Mouse (Mus musculus) kidney, adult 8-10 months (tissue): ENCODE data around the gene Ubc.
"Not testable (repeated sequence)": the region's sequence is repeated elsewhere in the genome, so short reads cannot be mapped to it uniquely, and the experiment has no call there.

Experiments used
- DNase-seq, 2 experiments: peaks; one replicate each; pipeline ENCODE4 v3.0.0; 2022

Ubc gene

DNA sequence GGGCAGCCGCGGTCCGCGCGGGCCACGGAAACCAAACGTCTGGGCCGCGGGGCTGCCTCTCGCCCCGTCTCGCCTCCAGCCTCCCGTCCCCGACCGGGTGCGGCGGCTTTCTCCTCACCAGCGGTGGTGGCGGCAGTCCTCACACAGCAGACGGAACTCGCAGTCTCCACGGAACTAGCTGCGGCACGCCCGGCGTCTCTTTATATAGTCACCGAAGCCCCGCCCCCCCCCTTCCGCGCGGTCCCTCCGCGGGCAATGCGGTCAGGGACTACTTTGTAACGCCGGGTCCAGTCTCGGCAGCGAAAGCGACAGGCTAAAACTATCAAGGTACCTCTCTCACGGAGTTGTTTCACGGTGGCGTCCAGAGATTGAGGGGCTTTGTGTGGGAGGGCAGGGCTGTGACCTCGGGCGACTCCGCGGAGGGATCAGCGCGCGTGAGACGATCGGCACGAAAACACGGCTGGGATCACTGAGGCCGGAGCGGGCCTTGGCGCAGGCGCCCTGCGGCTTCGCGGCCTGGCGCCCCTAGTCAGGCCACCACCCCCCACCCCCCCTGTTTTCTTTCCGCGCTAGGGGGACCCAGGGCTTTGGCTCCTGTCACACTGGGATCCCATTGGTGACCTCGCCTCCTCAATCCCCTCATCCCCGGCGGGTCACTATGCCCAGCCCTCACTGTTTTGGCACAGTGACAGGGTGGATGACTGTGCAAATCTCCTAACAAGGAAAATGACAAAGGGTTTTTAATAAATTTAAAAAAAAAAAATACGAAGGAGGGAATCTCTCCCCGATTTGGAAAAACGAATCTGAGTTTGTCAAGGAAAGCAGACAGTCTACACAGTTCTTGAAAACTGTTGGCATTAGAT is at the start of gene Ubc:
TSS of gene Ubc (minus strand) at position 624 of the 863 bp plus-strand sequence.
- peak; percentile 91 to 94 for DNase-seq

DNA sequence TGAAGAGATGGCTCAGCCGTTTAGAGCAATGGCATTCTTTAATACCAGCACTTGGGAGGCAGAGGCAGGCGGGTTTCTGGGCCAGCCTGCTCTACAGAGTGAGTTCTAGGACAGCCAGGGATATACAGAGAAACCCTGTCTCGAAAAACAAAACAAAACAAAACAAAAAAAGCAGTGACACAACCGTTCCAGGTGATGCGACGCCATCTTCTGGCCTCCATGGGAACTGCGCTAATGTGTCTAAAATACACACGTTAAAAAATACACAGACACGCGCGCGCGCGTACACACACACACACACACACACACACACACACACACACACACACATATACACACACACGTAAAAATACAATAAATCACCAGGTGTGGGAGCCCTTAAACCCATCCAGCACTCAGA is 44.3 kb upstream of the Ubc start:
- not testable (repeated sequence) for DNase-seq

DNA sequence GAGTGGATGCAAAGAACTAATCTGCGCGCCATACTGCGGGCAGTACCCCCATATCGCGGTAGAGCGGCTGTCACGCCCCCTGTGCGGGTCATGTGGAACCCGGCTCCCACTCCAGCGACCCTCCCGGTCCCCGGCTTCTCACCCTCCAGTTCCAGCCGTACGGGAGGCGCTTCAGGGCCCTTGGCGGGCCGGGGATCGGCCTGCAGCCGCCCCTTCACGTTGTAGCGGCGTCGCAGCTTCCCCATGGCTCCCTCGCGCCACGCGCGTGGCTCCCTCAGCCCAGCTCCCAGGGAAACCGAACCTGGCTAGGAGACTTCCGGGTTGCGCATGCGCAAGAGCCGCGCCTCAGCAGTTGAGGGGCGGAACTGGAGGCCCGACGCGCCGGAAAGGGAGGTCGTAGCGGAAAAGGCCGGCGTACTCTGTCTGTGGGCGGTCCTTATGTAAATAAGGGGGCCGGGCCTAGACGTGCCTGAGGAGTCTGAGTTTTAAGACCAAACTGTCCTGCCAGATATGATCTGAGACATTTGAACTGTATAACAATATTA is 43.9 kb upstream of the Ubc start, which contains the start of gene Dhx37:
TSS of gene Dhx37 (minus strand) at position 329 of the 545 bp plus-strand sequence.
- DNase-seq: peak; percentile 93 to 94

DNA sequence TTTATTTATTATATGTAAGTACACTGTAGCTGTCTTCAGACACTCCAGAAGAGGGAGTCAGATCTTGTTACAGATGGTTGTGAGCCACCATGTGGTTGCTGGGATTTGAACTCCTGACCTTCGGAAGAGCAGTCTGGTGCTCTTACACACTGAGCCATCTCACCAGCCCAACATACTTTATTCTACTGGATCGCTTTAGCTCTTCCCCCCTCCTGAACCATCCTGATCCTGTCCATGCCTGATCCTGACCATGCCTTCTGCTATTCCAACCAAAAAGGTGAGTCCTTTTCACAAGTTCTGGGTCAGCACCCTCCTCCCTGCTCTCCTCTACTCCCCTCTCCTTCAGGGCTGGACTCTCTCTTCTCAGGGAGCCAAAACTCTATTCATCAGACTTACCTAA is 42.3 kb upstream of the Ubc start:
- not testable (repeated sequence) for DNase-seq

DNA sequence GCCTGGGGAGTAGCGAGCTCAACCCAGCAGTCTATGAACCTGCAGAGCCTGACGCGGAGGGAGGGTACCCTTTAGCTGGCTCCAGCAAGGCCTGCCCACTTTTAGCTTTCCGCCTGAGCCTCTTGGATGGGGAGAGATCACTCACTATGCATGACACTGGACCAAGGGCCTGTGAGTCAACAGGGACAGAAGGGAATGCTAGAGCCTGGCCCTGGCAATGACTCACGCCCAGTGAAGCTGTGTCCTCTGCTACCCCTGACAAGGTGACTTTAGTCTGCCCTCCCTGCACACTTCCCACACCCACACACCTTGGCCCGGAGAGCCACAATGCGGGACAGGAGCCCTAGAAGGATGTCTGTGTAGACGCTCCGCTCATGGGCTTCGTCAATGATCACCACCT is 36.3 kb upstream of the Ubc start:
- no peak for DNase-seq

DNA sequence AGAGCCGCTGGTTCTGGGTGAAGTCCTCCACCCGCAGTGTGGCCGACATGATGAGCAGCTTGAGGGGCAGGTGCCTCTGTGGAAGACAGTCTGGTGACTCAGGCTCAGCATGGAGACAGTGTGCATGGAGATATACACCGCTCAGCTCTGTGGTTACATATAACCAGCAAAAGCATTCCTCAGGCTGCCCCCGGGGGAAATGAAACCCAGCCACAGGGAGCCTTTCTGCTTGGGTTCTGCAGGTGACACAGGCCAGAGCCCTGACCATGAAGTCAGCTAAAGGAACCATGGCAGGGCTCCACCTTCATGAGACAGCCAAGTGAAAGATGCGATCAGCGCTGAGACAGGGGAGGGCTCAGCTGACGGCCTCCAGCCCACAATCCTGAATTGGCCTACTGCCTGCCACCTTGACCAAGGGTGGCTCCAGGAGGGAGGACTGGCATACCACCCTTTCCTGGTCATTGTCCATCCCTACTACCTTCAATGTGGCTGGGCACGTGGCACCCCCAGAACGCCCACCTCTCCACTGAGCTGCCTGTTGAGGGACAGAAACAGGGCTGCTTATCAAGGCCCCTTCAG is 35.8 kb upstream of the Ubc start:
- no peak for DNase-seq

DNA sequence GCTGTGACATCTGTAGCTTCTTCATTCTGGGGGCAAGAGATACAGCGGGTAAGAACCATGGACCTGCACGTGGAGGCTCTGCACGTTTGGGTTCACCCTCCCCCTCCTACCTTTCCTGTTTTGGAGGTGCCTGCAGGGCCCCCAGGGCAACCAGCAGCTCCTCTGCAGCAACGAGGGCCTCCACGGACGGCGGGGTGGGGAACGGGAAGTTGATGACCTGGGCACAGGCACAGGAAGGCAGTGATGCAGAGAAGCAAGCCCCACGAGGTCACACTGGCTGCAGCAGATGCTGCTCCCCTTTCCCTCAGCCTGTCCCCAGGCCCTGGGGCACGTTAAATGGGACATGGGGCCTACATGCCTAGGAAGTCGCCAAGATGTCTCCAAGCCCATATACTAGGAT is 29.1 kb upstream of the Ubc start:
- DNase-seq: no peak

DNA sequence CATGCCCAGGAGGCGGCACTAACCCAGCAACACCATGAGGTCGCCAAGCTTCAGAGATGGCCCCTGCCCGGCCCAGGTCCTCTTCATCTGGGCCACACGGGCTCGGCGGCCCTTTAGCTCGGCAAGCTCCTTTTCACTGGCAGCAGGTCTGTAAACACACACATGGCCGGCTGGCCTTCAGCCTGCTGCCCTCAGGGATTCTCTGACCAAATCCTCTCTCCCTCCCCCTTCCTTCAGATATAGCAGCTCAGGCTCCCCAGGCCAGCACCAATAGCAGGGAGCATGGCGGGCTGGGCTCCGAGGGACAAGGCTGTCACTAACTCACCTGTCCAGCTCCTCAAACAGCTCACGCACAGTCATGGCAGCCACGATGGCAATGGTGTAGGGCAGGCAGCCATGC is 28.6 kb upstream of the Ubc start:
- no peak for DNase-seq

DNA sequence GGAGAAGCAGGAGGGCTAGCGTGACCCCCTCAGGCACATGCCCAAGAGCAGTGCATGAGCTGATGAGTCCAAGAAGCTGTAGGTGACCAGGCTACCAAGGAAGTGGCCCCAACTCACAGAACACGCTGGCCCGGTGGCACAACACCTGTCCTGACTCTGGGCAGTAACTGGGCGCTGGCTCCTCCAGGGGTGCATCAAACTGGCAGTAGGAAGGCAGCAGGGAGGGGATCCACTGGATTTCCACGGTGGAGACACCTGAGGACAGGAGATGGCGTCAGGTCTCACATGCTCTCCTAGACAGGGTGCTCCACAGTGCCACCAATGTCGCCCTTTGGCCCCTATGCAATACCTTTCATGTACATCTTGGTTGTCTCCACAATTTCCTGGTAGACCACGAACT is 26.2 kb upstream of the Ubc start:
- DNase-seq: no peak

DNA sequence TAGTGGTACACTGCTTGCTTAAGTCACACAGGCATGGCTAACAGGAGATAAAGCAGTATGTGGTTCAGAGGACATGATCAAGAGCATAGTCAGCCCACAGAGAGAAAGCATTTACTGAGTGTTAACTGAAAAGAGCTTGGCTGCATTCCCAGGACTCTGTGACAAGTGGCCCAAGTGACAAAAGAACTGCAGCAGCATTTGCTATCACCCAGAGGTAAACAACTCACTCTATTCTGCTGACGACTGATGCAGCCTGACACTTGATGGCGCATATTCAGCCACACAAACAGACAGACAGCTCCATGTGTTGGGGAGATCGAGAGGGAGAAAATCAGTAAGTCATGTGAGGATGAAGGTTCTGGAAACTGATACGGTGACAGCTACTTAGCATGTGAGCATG is 23.8 kb upstream of the Ubc start:
- DNase-seq: no peak

DNA sequence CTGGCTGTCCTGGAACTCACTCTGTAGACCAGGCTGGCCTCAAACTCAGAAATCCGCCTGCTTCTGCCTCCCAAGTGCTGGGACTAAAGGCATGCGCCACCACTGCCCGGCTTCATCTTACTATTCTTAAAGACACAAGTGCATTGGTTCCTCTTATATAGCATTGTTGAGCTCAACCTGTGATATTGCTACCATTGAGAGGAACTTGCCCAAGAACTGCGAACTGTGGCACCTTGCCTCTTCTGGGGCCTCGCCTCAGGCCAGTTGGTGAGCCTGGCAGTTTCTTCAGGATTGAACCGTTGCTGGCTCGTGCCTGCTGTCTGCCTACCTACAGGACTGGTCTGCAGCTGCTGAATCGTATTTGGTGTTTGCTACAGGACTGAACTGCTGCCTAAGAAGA is 22.5 kb upstream of the Ubc start:
- not testable (repeated sequence) for DNase-seq

DNA sequence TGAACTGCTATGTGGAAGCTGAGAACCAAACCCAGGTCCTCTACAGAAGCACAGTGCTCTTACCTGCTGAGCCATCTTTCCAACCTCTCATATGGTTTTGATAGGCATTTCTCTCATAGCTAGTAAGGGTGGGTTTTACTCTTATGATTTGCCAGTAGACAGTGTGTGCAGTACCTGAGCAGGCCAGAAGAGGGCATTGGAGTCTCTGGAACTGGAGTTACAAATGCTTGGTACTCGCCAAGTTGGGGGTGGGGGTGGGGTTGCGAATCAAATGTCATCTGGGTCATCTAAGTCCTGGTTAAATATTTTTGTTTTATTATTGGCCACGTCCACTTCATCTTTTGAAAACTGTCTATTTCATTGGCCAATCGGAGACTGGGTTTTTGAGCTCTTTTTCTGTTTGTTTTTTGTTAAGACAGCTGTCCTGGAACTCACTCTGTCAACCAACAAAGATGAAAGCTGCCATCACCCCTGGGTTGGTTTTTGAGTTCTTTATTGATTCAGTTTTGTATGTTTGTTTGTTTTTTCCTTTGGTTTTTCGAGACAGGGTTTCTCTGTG is 22.0 kb upstream of the Ubc start:
- DNase-seq: peak in 1 of 2 experiments; percentile 89

DNA sequence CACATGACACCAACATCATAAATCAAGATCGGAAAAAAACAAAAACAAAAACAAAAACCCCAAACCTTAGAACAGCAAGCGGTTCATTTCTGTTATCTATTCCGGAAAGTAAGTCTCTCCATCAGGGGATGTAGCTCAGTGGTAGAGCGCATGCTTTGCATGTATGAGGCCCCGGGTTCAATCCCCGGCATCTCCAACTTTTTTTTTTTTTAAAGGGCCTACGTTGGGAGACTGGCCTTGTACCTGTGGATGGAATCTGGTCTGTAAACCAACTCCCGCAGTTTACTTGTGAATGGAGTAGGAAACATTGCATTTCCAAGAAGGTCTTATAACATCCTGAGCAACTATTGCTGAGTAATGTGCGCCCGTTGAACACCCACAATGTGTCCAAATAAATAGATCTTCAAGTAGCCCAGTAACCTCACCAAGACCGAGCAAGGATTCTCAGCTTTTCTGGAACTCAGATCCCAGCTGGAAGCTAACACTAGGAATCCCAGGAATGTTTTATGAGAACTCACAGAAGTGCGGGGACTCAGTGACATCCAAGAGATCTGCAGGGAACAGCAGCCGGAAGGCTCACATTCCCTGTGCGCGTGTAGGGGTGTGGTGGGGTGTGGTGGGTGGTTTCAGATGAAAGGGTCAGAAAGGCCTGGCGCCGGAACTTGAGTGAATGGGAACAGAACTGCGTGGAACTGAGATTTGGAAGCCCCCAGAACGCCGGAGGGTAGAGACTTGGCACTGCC is 19.5 kb upstream of the Ubc start:
- DNase-seq: peak in 1 of 2 experiments; percentile 53

DNA sequence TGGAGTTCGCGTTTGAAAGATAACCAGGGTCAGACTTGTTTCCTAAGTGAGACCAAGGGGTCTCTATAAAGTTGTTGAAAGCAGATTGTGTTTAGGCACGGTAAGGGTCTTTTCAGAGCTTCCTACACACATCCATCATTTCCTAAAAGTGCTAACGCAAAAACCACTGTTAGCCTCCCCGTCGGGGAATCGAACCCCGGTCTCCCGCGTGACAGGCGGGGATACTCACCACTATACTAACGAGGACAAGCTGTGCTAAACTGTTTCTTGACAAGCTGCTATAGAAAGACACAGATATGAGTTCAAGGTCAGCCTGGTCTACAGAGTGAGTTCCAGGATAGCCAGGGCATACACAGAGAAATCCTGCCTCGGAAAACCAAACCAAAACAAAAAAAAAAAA is 18.8 kb upstream of the Ubc start:
- peak; percentile 80 to 91 for DNase-seq

DNA sequence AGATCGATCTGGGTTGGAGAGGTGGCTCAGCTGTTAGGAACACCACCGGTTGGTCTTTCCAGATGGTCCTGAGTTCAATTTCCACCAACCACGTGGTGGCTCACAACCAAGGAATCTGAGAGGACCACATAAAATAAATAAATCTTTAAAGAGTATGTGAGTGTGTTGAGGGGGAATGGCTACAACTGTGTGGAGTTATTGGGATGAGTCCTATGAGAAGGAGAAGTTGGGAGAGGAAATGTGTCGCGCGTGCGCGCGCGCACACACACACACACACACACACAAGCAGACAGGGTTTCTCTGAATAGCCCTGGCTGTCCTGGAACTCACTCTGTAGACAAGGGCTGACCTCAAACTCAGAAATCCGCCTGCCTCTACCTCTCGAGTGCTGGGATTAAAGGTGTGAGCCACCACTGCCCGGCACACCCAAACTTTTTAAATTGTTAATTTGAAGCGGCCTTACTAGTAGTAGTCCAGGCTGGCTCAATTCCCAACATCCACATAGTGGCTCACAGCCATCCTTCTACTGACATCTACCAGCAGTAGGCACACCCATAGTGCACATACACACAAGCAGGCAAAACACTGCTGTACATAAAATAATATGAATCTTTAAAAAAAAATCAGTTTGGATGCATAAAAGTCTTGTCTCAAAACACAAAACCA is 18.0 kb upstream of the Ubc start:
- DNase-seq: no peak

DNA sequence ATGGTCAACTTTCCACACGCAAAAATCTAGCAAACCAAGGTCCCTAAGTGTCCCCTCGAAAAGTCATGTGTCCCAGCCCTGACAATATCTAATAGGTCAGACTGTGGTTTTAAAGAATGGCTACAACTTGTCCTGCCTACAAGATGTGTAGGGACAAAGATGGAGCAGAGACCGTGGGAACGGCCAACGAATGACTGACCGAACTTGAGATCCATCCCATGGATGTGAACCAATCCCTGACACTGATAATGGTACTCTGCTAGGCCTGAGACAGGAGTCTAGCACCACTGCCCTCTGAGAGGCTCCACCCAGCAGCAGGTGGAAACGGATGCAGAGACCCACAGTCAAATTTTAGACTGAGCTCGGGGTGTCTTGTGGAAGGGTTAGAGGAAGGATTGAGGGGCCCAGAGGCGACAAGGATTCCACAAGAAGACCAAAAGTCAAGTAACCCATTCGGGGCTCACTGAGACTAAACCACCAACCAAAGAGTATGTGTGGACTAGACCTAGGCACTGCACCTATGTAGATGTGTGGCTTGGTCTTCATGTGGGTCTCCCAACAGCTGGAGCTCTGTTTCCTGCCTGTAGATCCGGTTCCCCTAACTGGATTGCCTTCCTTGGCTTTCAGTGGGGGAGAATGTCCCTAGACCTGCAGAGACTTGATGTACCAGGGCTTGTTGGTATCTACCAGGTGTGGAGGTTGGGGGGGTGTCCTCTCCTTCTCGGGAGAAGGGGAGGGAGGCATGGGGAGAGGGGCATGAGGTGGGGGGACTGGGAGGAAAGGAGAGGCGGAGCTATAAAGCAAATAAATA is 17.2 kb upstream of the Ubc start:
- DNase-seq: no peak

DNA sequence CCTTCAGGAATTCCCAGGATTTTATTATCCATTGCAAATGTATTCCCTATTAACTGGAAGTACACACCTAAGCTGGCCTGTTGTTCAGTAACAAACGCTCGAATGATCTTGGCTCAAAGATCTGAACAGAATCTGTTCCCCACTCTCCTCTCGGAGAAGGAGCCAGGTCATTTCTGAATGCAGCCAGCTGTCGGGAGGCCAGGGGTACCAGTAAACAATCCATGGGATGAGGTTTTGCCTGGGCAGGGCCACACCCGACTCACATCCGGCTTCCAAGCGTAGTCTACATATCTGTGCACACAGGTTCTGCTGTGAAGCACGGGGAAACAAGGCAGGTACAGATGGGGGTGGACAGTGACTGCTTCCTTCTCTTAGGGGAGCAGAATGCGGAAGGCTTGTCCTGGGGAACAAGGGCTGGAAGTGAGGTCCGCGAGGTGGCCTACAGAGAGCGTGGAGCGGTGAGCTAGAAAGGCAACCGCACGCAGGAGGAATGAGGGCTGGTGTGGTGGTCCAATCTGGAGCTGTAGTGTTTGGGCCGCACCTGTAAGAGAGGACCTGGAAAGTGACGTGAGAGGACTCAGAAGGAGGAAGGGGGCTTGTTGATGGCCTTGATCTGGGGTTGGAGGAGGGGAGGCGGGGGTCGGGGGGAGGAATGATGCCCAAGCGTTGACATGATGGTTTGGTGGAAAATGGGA is 16.5 kb upstream of the Ubc start:
- DNase-seq: peak; percentile 70 to 72

DNA sequence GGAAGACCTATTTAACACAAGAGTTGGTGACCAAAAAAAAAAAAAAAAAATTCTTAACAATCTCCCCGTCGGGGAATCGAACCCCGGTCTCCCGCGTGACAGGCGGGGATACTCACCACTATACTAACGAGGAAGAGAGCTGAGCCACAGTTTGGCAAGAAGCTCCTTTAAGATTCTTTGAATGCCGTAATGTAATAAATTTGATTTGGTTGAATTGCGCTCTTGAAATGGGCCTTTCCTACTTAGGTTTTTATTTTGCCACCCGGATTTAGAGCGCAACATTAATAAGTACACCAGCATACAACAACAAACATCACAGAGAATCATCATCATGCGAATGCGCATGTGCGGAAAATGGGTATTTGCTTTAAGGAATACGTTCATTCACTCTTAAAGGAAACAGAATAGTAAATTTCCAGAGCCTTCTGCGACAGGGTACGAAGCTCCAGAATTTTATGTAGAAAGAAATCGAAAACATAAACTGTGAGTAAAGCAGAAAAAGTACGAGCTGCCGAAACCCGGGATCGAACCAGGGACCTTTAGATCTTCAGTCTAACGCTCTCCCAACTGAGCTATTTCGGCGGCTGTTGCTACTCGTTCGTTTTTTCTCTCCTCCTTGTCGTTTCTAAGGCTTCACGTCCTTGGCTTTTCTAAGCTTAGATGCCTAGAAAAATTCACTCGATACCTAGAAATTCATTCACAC is 15.7 kb upstream of the Ubc start:
- DNase-seq: peak; percentile 85 to 94

DNA sequence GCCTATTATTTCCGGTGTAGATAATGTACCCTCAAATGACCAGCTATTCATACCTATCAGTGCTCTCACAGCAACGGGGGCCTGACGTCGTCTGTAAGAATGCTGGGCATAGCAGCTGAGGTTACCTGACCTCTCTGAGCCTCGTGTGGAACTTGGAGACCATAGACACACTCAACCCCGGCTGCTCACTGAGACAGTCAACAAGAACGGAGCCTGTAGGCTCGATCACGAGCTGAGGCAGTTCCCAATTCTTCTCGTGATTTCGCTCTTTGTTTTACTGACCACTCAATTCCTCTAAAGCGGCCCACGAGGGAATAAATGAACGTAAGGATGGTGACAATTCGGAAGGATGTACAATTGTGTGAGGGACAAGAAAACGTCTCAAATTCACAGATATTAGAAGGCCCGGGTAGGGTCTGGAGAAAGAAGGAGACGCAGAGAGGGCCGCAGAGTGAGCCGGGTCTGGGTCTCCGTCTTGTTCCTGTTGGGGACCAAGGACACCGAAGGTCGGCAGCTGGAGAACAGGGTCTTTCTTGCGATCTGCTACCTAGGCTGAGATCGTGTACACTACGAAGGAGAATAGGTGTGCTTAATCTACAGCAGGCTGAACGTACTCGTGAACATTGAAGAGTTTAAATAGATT is 15.0 kb upstream of the Ubc start:
- DNase-seq: no peak

DNA sequence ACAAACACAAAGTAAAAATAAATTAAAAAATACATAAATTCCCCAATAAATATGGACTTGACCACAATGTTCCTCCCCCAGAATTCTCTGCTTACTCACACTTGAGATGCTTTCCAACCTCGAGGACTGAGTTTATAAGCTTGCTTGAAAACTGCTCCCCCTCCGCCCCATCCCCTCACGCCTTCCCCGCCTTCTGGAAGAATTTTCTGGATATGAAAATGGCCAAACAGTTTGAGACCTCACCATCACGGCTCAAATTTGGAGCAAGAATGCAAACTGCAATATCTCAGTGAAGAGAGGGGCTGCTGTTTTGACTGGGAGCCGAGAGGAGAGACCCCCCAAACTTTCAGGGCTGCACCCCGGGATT is 14.5 kb upstream of the Ubc start:
- no peak for DNase-seq
